Mouse (Mus musculus) heart, postnatal 0 days (tissue): ENCODE measurements around the gene Hddc2.
A peak's percentile ranks its signal among the peaks of the same experiment; 100 is the strongest.

Source experiments
- CTCF ChIP-seq: IDR thresholded peaks from 2 replicates; pipeline ENCODE4 v1.5.1; 2016; ENCODE audit warnings: antibody characterized with exemption, control low read depth, low read depth
- EP300 ChIP-seq: IDR thresholded peaks from 2 replicates; pipeline ENCODE4 v1.6.1; 2016; ENCODE audit warnings: antibody characterized with exemption, low read depth

GRCm38 (mm10) chr10:31273171-31273570, 40.0 kb upstream of the Hddc2 start:
- TF ChIP-seq CTCF (no peak), EP300 (peak; percentile 19; the same call in 1 of the 2 replicates)
